Mouse (Mus musculus): ENCODE data around the gene Olfr91. TPM values are rescaled to one million over a fixed set of nuclear protein-coding genes. Genes with fewer than 3 reads are reported as not detected.
A peak's percentile ranks its signal among the peaks of the same experiment; 100 is the strongest.

Olfr91 gene
- total RNA-seq, 2 experiments from 2014 or later = not detected

- DNase-seq (ENCODE audit: extremely low spot score in 1 of 2, low spot score in 1 of 2) = no peak
Observed at GRCm38 (mm10) chr17:37063063-37063462, 35.0 kb downstream of the Olfr91 start.

GRCm38 (mm10) chr17:37062101-37062641 lies 35.9 kb downstream of the Olfr91 start:
- DNase-seq (ENCODE audit: extremely low spot score in 1 of 2, low spot score in 1 of 2) = no peak

- no peak for DNase-seq (ENCODE audit: extremely low spot score in 1 of 2, low spot score in 1 of 2)
Observed at GRCm38 (mm10) chr17:37061435-37061834, 36.6 kb downstream of the Olfr91 start.

- no peak for DNase-seq (ENCODE audit: extremely low spot score in 1 of 2, low spot score in 1 of 2)
Observed at GRCm38 (mm10) chr17:37056957-37057356, 41.1 kb downstream of the Olfr91 start.

GRCm38 (mm10) chr17:37051745-37052144 lies 46.3 kb downstream of the Olfr91 start:
- DNase-seq (ENCODE audit: extremely low spot score in 1 of 2, low spot score in 1 of 2) = no peak

- DNase-seq (ENCODE audit: extremely low spot score in 1 of 2, low spot score in 1 of 2) = no peak
Observed at GRCm38 (mm10) chr17:37050876-37051275, 47.2 kb downstream of the Olfr91 start.

- peak; percentile 94 to 95 for DNase-seq (ENCODE audit: extremely low spot score in 1 of 2, low spot score in 1 of 2)
Observed at GRCm38 (mm10) chr17:37050399-37050798, 47.7 kb downstream of the Olfr91 start.

- peak; percentile 78 to 87 for DNase-seq (ENCODE audit: extremely low spot score in 1 of 2, low spot score in 1 of 2)
Observed at GRCm38 (mm10) chr17:37049570-37050310, 48.3 kb downstream of the Olfr91 start.

- DNase-seq (ENCODE audit: extremely low spot score in 1 of 2, low spot score in 1 of 2) = no peak
Observed at GRCm38 (mm10) chr17:37048383-37048782, 49.7 kb downstream of the Olfr91 start.

- no peak for DNase-seq (ENCODE audit: extremely low spot score in 1 of 2, low spot score in 1 of 2)
Observed at GRCm38 (mm10) chr17:37047981-37048380, 50.1 kb downstream of the Olfr91 start.

GRCm38 (mm10) chr17:37047332-37047976 lies 50.6 kb downstream of the Olfr91 start:
- DNase-seq (ENCODE audit: extremely low spot score in 1 of 2, low spot score in 1 of 2) = no peak

GRCm38 (mm10) chr17:37046312-37047112 lies 51.6 kb downstream of the Olfr91 start:
- peak; percentile 51 to 59 for DNase-seq (ENCODE audit: extremely low spot score in 1 of 2, low spot score in 1 of 2)

GRCm38 (mm10) chr17:37045611-37046311 lies 52.3 kb downstream of the Olfr91 start, which contains the start of gene Gabbr1:
Gene Gabbr1, plus strand, starts transcription at chr17:37045966.
- DNase-seq (ENCODE audit: extremely low spot score in 1 of 2, low spot score in 1 of 2) = peak; percentile 67 to 79

- DNase-seq (ENCODE audit: extremely low spot score in 1 of 2, low spot score in 1 of 2) = no peak
Observed at GRCm38 (mm10) chr17:37044651-37045244, 53.3 kb downstream of the Olfr91 start.

Other genes starting within 250 kb of the Olfr91 start
- not detected for gene Trim15, start 231.1 kb downstream of the Olfr91 start, total RNA-seq (2021)
- gene Trim10, start 228.7 kb downstream of the Olfr91 start, total RNA-seq (2021) = under 1 TPM in 1 of 2 experiments, not detected in 1; 0.12 TPM
- gene Trim40, start 208.2 kb downstream of the Olfr91 start, total RNA-seq (2021) = not detected
- under 1 TPM in 1 of 2 experiments, not detected in 1; 0.15 TPM for gene Trim31, start 200.2 kb downstream of the Olfr91 start, total RNA-seq (2021)
- 1 to 10 TPM; 3.2 to 6.4 TPM for gene Rnf39, start 155.4 kb downstream of the Olfr91 start, total RNA-seq (2021)
- gene Ppp1r11, start 146.5 kb downstream of the Olfr91 start, total RNA-seq (2021) = 100 to 1,000 TPM; 122 to 145 TPM
- gene Znrd1, start 139.7 kb downstream of the Olfr91 start, total RNA-seq (2021) = 10 to 100 TPM; 36.1 to 39.9 TPM
- 1 to 10 TPM; 5.6 to 7.1 TPM for gene Znrd1as, start 139.7 kb downstream of the Olfr91 start, total RNA-seq (2021)
- under 1 TPM in 1 of 2 experiments, not detected in 1; 0.32 TPM for gene 2410137M14Rik, start 117.0 kb downstream of the Olfr91 start, total RNA-seq (2021)
- gene H2-M5, start 108.7 kb downstream of the Olfr91 start, total RNA-seq (2021) = 1 to 10 TPM; 1.2 TPM
- 10 to 100 TPM; 14.5 to 21.7 TPM for gene Zfp57, start 97.1 kb downstream of the Olfr91 start, total RNA-seq (2021)
- gene Mog, start 74.9 kb downstream of the Olfr91 start, total RNA-seq (2021) = 100 to 1,000 TPM in 1 of 2 experiments, 10 to 100 TPM in 1; 96.8 to 121 TPM
- gene Gabbr1, start 52.3 kb downstream of the Olfr91 start, total RNA-seq (2021) = 100 to 1,000 TPM; 706 to 708 TPM
- gene Olfr90, start 9.8 kb downstream of the Olfr91 start, total RNA-seq (2021) = under 1 TPM in 1 of 2 experiments, not detected in 1; 0.14 TPM
- not detected for gene Olfr92, start 21.8 kb upstream of the Olfr91 start, total RNA-seq (2021)
- gene Olfr93, start 63.2 kb upstream of the Olfr91 start, total RNA-seq (2021) = not detected
- not detected for gene Ubd, start 95.6 kb upstream of the Olfr91 start, total RNA-seq (2021)
- gene Olfr94, start 102.7 kb upstream of the Olfr91 start, total RNA-seq (2021) = not detected
- gene Olfr95, start 114.8 kb upstream of the Olfr91 start, total RNA-seq (2021) = not detected
- gene Olfr96, start 121.9 kb upstream of the Olfr91 start, total RNA-seq (2021) = not detected
- gene Olfr97, start 139.1 kb upstream of the Olfr91 start, total RNA-seq (2021) = not detected
- gene Olfr98, start 165.5 kb upstream of the Olfr91 start, total RNA-seq (2021) = not detected
- gene H2-M3, start 171.9 kb upstream of the Olfr91 start, total RNA-seq (2021) = 1 to 10 TPM; 1.2 to 2.2 TPM
- not detected for gene Olfr99, start 185.2 kb upstream of the Olfr91 start, total RNA-seq (2021)
- not detected for gene Olfr101, start 206.0 kb upstream of the Olfr91 start, total RNA-seq (2021)
- gene Olfr102, start 218.8 kb upstream of the Olfr91 start, total RNA-seq (2021) = not detected
- gene Olfr103, start 241.4 kb upstream of the Olfr91 start, total RNA-seq (2021) = not detected